Mouse (Mus musculus) C2C12 (cell line): ENCODE results near the gene Map4.

Source experiments
- CTCF ChIP-seq: IDR thresholded peaks from one replicate; pipeline ENCODE4 v1.5.1; 2011; ENCODE audit not compliant: control insufficient read depth, insufficient read depth, insufficient read length
- MYOG ChIP-seq: IDR thresholded peaks from one replicate; pipeline ENCODE4 v1.6.1; 2011; ENCODE audit not compliant: control insufficient read depth, insufficient read length; ENCODE audit errors: extremely low read depth

GRCm38 (mm10) chr9:109939401-109939800, 8.1 kb downstream of the Map4 start:
- TF ChIP-seq CTCF (no peak), MYOG (no peak)
